Mouse (Mus musculus): ENCODE measurements around the gene Dusp2. TPM values are rescaled to one million over a fixed set of nuclear protein-coding genes. Genes with fewer than 3 reads are reported as not detected.

Gene Dusp2
- total RNA-seq, 2 experiments from 2014 or later = 0.34 to 5.6 TPM

Other genes with a start within 250 kb of the Dusp2 start
- gene Ncaph, start 202.2 kb upstream of the Dusp2 start, total RNA-seq (2015; ENCODE audit: low replicate concordance) = 20.8 and 25.9 TPM in 2 replicates
- gene Ncaph, start 202.2 kb upstream of the Dusp2 start, total RNA-seq (2017; ENCODE audit: low replicate concordance) = 37.4 and 64.0 TPM in 2 replicates
- 4.8 and 5.2 TPM in 2 replicates for gene Itpripl1, start 192.7 kb upstream of the Dusp2 start, total RNA-seq (2015; ENCODE audit: low replicate concordance)
- 4.4 and 6.1 TPM in 2 replicates for gene Itpripl1, start 192.7 kb upstream of the Dusp2 start, total RNA-seq (2017; ENCODE audit: low replicate concordance)
- gene 1810024B03Rik, start 127.9 kb upstream of the Dusp2 start, total RNA-seq (2015; ENCODE audit: low replicate concordance) = not detected in 2 replicates
- 0.84 TPM in 1 of 2 replicates, not detected in the other for gene 1810024B03Rik, start 127.9 kb upstream of the Dusp2 start, total RNA-seq (2017; ENCODE audit: low replicate concordance)
- 25.7 and 44.3 TPM in 2 replicates for gene Snrnp200, start 127.8 kb upstream of the Dusp2 start, total RNA-seq (2015; ENCODE audit: low replicate concordance)
- 45.7 and 55.2 TPM in 2 replicates for gene Snrnp200, start 127.8 kb upstream of the Dusp2 start, total RNA-seq (2017; ENCODE audit: low replicate concordance)
- 7.9 and 11.1 TPM in 2 replicates for gene Ciao1, start 88.3 kb upstream of the Dusp2 start, total RNA-seq (2015; ENCODE audit: low replicate concordance)
- 17.4 and 30.4 TPM in 2 replicates for gene Ciao1, start 88.3 kb upstream of the Dusp2 start, total RNA-seq (2017; ENCODE audit: low replicate concordance)
- 8.3 and 15.0 TPM in 2 replicates for gene Tmem127, start 88.3 kb upstream of the Dusp2 start, total RNA-seq (2015; ENCODE audit: low replicate concordance)
- 13.9 and 20.6 TPM in 2 replicates for gene Tmem127, start 88.3 kb upstream of the Dusp2 start, total RNA-seq (2017; ENCODE audit: low replicate concordance)
- gene Stard7, start 65.9 kb upstream of the Dusp2 start, total RNA-seq (2015; ENCODE audit: low replicate concordance) = 13.2 and 15.4 TPM in 2 replicates
- gene Stard7, start 65.9 kb upstream of the Dusp2 start, total RNA-seq (2017; ENCODE audit: low replicate concordance) = 23.7 and 33.6 TPM in 2 replicates
- not detected in 2 replicates for gene Astl, start 2.5 kb downstream of the Dusp2 start, total RNA-seq (2015; ENCODE audit: low replicate concordance)
- gene Astl, start 2.5 kb downstream of the Dusp2 start, total RNA-seq (2017; ENCODE audit: low replicate concordance) = not detected in 2 replicates
- not detected in 2 replicates for gene Adra2b, start 27.0 kb downstream of the Dusp2 start, total RNA-seq (2015; ENCODE audit: low replicate concordance)
- not detected in 2 replicates for gene Adra2b, start 27.0 kb downstream of the Dusp2 start, total RNA-seq (2017; ENCODE audit: low replicate concordance)
- gene Gpat2, start 89.0 kb downstream of the Dusp2 start, total RNA-seq (2015; ENCODE audit: low replicate concordance) = not detected in 2 replicates
- gene Gpat2, start 89.0 kb downstream of the Dusp2 start, total RNA-seq (2017; ENCODE audit: low replicate concordance) = not detected in 2 replicates
- gene Fahd2a, start 108.4 kb downstream of the Dusp2 start, total RNA-seq (2015; ENCODE audit: low replicate concordance) = 12.7 and 21.1 TPM in 2 replicates
- 0.42 TPM in 1 of 2 replicates, not detected in the other for gene Fahd2a, start 108.4 kb downstream of the Dusp2 start, total RNA-seq (2017; ENCODE audit: low replicate concordance)
- 2.3 and 10.8 TPM in 2 replicates for gene Kcnip3, start 185.9 kb downstream of the Dusp2 start, total RNA-seq (2015; ENCODE audit: low replicate concordance)
- gene Kcnip3, start 185.9 kb downstream of the Dusp2 start, total RNA-seq (2017; ENCODE audit: low replicate concordance) = 1.2 and 1.7 TPM in 2 replicates
- not detected in 2 replicates for gene Prom2, start 205.3 kb downstream of the Dusp2 start, total RNA-seq (2015; ENCODE audit: low replicate concordance)
- gene Prom2, start 205.3 kb downstream of the Dusp2 start, total RNA-seq (2017; ENCODE audit: low replicate concordance) = not detected in 2 replicates

Measured in erythroblast, adult 5-6 weeks (primary cell).